Mouse (Mus musculus) ovary, postnatal 36 days (tissue): ENCODE results near the gene Gjd3.
A peak's percentile ranks its signal among the peaks of the same experiment; 100 is the strongest.
"Not testable (repeated sequence)": the region's sequence is repeated elsewhere in the genome, so short reads cannot be mapped to it uniquely, and the experiment has no call there.

ENCODE experiments used
- DNase-seq: peaks from one replicate; pipeline ENCODE4 v3.0.0; 2022; ENCODE audit warnings: low spot score, mixed read lengths

The Gjd3 gene

GRCm38 (mm10) chr11:98944897-98945604, 37.8 kb downstream of the Gjd3 start:
- DNase-seq = no peak

DNA sequence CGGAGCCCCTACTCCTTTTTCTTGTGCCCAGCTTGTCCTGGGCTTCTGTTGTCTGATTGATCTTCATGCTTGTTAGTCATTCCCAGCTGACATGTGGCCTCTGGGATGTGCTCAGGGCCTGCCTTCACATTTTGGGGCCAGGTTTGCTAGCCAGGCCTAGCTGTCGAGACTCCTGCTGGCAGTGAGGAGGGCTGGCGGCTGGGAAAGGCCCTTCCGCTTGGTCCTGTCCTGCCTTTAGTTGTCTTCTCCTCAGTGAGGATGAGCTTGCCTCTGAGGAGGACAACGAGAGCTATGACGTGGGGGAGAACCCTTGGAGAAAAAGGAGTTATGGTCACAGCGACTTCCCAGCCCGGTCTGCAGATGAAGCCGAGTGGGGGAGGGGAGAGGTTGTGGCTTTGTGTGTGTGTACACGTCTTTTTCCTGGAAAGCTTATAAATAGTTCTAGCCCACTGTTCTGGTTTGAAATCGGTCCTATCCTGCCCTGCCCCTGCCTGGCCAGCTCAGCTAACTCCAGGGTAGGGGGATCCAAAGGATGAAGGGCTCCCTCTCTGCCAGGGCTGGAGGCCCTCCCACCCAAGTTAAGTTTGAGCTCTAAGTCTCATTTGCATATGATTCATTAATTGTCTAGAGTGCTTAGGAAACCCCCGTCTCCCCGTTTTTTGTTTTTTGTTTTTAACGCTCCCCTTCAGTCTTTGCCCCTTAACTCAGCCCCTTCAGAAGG, 38.9 kb downstream of the Gjd3 start:
- peak; percentile 22 for DNase-seq

DNA sequence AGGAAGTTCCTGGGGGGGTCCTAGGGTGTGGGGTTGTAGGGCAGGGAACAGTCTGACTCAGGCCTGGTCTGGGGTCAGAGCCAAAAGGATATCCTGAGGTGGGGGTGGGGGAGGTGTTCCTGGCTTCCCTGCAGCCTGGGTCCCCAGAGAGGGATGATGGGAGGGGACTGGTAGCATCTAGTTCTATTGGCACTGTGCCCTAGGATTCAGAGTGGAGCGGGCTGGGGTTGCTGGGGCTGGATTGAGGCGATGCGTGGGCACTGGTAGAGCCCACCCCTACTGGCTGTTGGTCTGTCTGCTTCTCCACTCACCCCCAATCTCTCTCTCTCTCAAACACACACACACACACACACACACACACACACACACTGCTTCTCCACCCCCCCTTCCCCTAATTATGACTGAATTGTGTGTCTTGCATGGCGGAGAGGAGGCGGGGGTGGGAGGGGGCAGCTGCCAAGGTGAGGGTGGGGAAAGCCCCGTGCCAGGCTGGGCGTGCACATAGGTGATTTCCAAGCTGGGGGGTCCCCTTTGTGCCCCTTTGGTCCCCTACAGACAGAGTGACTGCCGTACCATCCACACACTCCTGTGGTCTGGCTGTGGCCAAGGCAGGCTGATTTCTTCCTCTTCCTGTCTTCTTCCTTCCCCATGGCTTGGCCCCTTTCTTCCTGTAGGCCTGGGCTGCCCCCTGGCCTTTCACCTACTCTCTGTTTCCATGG, 39.7 kb downstream of the Gjd3 start:
- peak; percentile 22 for DNase-seq

- DNase-seq = no peak
Measured at GRCm38 (mm10) chr11:98942555-98942922, 40.3 kb downstream of the Gjd3 start.

GRCm38 (mm10) chr11:98941826-98942550, 40.8 kb downstream of the Gjd3 start:
- peak; percentile 66 for DNase-seq

DNA sequence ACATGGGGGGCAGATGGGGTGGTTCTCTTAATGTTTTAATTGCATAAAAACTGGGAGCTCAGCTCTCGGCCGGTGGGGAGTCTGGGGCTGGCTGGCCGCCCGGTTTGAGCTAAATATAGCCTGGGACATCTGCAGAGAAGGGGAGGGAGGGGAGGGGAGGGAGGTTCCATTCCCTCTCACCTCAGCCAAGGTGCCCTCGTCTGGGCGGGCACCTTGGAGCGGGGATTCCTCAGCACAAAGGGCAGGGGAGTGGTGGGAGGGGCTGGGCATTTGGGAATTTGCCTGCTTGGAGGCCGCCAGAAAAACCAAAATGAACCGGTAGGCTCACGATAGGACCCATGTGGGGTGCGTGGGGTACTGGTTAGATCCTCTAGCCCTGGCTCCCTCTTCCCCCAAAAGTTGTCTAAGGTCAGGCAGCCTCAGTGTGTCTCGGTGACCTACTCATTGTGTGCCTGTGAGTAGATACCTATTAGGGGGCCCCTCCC, 41.4 kb downstream of the Gjd3 start:
- DNase-seq = no peak

DNA sequence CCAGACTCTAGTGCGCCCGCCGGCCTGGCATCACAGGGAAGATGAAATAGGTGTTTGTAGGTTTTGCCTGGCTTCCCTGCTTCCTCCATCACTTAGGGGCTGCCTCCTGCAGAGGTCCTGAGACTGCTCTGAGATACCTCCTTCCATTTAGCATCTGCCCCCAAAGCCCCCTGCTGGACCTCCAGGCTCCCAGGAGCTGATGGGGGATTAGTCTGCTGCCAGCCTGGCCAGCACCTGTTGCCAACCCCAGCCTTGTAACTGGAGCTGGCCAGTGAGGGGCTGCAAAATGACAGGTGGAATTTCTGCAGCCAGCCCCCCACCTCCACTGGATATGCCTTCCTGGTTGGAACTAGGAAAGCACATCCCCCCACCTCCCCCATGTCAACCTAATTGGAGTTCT, 42.0 kb downstream of the Gjd3 start:
- no peak for DNase-seq

GRCm38 (mm10) chr11:98939953-98940641, 42.7 kb downstream of the Gjd3 start:
- DNase-seq = peak; percentile 11

GRCm38 (mm10) chr11:98939084-98939952, 43.5 kb downstream of the Gjd3 start:
- no peak for DNase-seq

GRCm38 (mm10) chr11:98938701-98939083, 44.1 kb downstream of the Gjd3 start:
- no peak for DNase-seq

DNA sequence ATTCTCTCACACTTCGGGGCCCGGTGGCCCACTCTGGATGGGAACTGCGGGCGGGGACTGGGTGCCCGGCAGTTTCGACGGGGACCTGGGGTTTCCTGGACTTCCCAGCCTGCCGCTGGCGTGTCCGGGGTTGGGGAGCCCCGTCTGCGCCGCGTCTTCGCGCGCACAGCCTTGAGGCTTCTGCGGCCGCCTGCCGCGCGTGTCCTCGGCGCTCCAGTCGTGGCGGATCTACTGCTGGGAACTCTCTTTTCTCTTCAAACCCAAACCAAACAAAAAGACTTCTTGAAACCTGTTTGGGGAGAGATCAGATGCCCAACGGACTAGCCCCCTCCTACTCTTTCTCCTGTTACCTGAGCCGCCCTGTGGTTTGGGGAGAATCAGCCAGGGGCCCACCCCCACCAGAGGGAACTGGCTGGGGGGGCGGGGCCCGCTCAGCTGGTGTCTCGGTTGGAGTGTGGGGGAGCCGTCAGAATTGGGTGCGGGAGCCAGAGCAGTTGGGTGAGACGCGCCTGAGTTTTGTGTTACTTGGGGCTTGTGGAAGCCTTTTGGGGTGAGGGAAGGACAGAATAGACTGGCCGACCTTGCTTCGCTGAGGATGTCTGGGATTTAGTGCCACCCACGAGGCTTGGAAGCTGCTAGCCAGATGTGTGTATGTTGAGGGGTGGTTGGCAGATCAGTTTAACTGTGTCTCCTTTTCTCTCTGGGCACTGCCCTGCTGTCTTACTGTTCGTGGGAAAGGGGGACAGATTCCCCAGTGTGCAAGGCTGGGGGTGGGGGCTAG, 44.7 kb downstream of the Gjd3 start:
- peak; percentile 68 for DNase-seq

DNA sequence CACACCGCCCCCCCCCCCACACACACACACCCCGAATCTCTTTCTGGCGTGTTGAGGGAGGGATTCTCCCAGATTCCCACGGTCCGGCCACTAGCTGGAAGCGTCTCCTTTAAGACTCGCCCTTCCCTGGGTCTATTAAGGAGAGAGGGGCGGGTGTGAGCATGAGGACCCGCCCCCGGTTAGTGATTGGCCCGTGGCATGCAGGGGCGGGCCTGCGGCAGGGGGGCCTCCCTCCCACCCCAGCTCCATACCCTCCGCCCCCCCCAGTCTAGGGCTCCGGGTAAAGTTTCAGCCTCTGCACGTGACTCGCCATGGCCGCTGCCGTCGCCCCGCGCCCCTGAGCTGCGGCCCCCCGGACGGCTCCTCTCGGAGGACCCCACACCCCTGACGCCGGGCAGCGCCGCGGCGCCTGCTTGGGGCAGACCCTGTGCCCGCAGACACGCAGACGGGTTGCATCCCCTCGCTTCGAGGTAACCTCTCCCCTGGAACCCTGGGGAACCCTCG, 45.4 kb downstream of the Gjd3 start:
- DNase-seq = peak; percentile 88

- DNase-seq = peak; percentile 20
Measured at GRCm38 (mm10) chr11:98936606-98937409, 46.0 kb downstream of the Gjd3 start.

DNA sequence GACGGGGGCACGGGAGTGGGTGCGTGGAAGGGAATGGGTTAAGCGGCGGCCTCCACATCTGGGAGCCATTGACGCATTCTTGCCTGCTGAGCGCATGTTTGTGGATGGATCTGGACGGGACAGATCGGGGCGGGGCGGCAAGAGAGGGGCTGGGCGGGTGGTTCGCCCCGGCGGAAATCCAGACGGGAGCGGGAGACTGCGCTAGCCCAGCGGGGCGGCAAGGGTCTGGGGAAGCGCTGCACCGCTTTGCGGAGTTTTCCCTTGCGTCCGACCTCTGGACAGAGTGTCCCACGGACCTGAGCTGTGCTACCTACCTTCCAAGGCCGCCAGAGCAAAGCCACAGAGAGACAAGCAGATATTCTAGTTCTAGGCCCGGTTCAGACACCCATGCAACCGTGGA, 46.6 kb downstream of the Gjd3 start:
- peak; percentile 63 for DNase-seq

DNA sequence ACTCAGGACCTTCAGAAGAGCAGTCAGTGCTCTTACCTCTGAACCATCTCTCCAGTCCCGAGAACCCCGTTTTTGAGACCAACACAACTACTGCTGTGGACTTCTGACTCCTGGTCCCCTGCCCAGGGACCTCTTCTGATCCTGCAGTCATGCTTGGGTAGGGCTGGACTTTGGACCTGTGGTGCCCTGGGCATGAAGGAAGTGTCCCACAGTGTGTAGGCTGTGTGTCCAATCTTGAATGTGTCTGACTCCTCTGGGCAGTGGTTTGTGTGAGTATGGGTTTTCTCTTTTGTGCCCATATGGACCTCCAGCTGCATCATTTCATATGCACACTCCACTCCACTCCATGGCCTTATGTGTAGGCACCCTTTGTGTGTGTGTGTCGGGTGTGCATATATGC, 47.7 kb downstream of the Gjd3 start:
- DNase-seq = no peak

- DNase-seq = no peak
Measured at GRCm38 (mm10) chr11:98934367-98934766, 48.4 kb downstream of the Gjd3 start.

GRCm38 (mm10) chr11:98933847-98934246, 49.0 kb downstream of the Gjd3 start:
- not testable (repeated sequence) for DNase-seq

DNA sequence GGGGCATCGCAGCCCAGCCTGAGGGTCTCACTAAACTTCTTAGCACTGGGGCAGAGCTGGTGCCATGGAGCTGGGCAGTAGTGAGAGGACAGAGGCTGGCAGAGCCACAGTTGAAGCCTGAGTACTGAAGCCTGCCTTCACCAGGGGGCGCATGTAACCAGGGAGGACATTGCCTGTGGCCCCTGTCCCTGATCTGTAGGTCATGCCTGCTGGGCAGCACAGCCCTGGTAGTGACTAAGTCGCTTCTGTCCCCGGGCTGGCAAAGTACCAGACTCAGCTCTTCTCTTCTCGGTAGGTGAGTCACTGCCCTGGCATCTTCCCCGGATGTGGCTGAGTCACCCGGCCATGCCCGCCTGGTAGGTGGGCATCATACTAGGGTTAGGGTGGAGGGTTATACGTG, 49.7 kb downstream of the Gjd3 start:
- peak; percentile 67 for DNase-seq
